Mouse (Mus musculus) cerebellum, adult 9-11 months (tissue): ENCODE data around the gene Apba2.

ENCODE experiments used
- DNase-seq: peaks from one replicate; pipeline ENCODE4 v3.0.0; 2022

Gene Apba2

DNA sequence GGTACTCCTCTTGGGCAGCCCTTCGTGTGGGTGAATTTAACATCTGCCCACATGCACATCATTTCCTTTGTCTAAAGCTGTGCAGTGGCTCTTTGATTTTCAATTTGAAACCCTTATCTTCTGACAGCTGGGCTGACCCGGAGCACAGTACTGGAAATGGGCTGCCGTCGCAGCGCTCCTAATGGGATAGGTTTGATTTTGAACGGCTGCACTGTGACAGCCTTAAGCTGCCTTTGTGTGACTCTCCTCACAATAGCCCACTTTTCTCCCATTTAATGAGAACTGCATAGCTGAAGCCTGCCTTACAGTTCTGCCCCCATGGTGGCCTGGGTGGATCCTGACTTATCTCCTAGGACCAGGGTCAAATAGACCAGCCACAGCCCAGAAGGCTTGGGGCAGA is 31.9 kb downstream of the Apba2 start:
- no peak for DNase-seq

DNA sequence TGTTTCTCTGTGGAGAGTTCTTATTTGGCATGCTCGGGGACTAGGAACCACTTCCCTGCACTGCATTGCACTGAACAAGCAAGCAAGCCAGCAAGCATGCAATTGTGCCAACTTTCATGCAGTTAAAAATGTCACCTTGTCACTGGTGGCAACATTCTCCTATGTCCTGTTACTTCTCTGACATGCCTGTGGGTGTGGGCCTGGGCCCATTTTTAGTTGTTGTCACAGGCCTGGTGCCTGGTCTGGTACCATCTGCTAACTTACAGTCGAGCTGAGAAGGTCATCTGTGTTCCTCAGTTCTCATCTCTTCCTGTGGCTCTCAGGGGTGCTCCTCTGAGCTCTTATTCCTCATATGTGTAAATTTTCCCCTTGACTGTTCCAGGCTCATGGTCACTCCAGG is 33.8 kb downstream of the Apba2 start:
- DNase-seq, result peak; percentile 63

DNA sequence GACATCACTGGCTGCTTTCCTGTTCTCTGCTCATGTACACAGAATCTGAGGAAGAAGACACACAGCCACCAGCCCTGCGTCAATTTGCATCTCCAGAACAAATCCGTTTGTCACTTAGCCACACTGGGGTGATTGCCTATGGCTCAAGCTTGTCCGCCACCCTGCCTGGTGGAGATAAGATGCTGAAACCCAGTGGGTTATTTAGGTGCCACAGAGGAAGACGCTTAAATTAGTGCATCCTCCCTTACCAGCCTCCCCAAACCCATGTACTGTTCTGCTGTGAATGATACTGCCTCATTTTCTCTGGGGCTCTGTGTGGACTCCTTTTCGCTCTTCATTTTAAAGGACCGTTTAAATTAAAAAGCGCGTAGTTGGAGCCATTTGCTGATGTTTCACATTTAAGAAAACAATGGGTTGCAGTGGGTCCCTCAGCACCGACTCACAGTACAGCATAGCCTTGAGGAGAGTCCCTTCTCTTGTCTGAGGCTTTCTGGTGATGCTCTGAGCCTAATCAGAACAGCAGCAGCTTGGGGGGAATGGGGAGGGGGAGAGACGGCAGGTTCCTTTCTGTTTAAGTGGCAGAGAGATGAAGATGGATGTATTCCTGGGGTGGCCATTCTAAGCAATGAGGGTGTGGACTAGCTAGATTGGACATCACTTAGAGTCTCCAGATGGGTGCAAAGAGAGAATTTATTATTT is 38.1 kb downstream of the Apba2 start:
- no peak for DNase-seq

DNA sequence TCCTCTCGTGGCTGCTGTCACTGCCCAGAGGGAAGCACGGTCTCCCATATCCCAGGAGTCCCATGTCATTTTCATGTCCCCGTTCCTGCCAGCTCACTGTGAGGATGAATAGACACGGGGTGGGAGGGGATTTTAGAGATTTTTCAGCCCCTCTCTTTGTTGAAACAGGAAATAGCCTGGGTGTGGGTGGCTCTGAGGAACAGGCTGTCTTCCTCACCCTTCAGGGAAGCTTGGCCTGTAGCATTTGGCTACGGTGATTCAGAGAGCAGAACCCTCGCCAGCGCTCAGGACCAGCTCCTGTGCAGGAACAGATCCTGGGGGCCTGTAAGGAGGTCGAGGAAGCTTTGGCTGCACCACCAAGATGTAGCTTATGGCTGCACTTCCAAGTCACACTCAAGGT is 45.3 kb downstream of the Apba2 start:
- peak; percentile 59 for DNase-seq

GRCm38 (mm10) chr7:64550856-64551255 is 49.4 kb downstream of the Apba2 start:
- peak; percentile 67 for DNase-seq

GRCm38 (mm10) chr7:64552523-64553190 is 51.2 kb downstream of the Apba2 start:
- no peak for DNase-seq

- DNase-seq, result peak; percentile 63
These were observed 60.4 kb downstream of the Apba2 start for GRCm38 (mm10) chr7:64561711-64562498.

DNA sequence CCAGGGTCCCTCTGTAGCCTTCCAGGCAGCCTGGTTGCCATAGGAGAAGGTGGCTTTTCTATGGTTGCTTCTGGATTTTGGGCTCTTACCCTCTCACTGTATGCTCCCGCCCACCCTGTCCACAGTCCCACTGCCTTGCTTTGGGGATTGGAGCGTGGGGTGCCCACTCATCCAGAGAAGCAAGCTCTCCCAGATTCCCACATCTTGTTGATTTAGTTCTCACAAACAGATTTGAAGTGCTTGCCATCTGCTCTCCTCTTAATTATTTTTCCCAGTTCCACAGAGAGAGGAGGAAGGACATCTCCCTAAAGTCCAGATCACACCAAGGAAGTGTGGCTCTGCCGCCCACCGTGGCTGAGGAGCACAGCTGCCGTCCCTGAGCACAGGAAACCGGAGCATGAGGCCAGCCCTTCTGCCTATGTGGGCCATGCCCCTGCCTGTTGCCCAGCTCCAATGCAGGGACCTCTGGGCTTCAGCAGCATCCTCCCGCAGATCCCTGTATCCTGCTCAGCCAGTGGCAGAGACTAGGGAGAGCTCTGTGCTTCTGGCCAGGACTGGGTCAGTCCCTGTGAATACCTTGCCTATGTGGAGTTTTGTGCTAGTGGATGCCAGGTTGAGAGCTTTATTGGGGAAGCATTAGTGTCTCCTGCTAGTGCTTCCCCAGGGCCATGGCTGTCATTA is 63.5 kb downstream of the Apba2 start:
- peak; percentile 44 for DNase-seq

- DNase-seq, result peak; percentile 61
These were observed 65.1 kb downstream of the Apba2 start for GRCm38 (mm10) chr7:64566371-64567243.

- DNase-seq, result peak; percentile 87
These were observed 67.2 kb downstream of the Apba2 start for GRCm38 (mm10) chr7:64568722-64569121.

DNA sequence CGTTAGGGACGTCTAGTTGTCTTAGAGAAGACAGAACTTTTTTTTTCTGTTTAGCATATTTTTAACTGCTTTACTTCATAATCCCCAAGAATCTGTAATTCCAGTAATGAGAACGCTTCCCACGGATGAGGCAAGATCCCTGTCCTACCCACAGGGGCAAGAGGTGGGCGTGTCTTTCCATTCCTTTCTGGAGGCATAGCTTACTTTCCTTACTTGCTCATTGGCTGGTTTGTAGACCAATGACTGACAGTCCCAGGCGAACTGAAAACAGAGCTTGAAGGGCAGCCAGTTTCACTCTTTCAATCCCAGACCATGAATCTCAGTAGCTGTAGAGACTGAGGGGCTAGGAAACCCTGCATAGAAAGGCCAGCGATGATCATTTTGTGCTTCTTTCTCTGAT is 68.2 kb downstream of the Apba2 start:
- DNase-seq, result peak; percentile 36

DNA sequence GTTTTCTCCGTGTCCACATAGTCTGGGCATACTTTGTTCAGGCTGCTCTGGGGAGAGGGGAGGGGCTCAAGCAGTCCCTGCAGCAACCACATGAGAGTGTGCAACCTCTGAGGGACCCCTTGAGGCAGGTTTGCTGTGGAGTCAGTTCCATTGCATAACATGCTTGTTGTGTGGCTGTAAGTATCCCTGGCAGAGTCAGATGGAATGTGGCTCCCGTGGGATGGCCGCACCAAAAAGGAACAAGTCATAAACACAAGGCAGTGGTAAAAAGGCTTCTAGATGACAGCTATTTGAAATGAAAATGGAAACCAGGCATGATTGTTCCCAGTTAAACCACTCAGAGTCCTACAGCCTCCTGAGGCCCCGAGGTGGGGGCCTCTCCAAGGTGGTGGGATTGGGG is 69.4 kb downstream of the Apba2 start:
- no peak for DNase-seq

DNA sequence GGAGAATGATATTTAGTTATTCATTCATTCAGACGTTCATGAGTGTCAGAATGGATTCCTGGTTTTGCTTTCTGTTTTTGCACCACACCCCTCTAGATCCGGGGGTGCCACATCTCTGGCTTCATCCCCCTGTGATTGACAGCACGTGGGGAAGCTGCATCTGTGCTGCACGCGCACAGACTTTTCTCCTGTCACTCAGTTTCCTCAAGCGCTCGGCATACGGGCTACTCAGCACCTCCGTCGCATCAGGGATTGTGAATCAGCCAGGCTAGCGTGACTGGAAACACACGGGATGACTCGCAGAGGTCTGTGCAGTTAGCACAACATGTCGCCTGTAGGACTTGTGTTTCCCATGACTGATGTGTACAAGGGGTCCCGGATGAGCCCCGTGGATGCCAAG is 72.6 kb downstream of the Apba2 start:
- no peak for DNase-seq

DNA sequence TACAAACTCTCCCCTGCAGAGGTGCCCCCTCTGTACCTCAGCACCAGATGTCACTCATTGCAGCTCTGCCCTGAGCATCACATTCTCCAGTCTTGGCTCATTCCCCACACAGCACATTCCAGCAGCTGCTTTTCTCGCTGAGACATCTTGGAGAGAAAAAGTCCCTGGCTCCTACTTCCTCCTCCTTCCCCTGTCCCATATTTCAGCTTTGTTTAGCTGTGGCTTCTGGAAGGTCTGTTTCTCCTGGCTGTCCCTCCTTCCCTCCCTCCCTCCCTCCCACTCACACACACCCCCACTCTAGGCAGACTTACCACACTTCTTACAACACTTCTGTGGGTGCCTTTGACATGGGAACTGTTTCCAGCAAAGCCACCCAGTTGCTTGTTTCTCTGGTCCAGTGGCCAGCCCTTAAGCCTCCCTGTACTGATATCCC is 75.0 kb downstream of the Apba2 start:
- no peak for DNase-seq

GRCm38 (mm10) chr7:64578176-64578575 is 76.7 kb downstream of the Apba2 start:
- peak; percentile 69 for DNase-seq

DNA sequence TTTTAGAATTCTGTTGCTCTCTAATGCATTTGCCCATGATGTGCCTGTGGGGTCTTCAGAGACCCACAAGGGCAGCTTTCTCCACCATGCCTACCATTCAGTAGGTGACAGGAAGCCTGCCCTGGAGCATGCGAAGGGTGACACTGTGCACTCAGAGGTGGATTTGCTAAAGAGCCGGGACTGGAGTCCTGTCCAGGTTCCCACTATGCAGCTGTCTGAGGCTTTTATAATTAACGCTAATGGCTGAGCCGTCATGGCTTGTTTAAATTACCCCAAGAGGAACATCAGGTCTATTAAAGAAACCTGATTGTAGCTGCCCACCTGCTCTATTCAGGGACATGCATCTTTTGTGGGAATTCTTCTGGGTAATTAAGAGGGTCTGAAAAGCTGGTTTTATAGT is 78.4 kb downstream of the Apba2 start:
- DNase-seq, result no peak

GRCm38 (mm10) chr7:64580293-64580692 is 78.8 kb downstream of the Apba2 start:
- peak; percentile 45 for DNase-seq

- DNase-seq, result peak; percentile 16
These were observed 80.9 kb downstream of the Apba2 start for GRCm38 (mm10) chr7:64582358-64582757.

GRCm38 (mm10) chr7:64583670-64584121 is 82.2 kb downstream of the Apba2 start:
- no peak for DNase-seq

- DNase-seq, result no peak
These were observed 84.6 kb downstream of the Apba2 start for GRCm38 (mm10) chr7:64586133-64586532.

GRCm38 (mm10) chr7:64586571-64586970 is 85.1 kb downstream of the Apba2 start:
- no peak for DNase-seq
